In genomic region chr10:120864446-120864845, GRCm38 (mm10) we compare ENCODE assay signal across 9 mouse cellular contexts. TPM values are rescaled to one million over a fixed set of nuclear protein-coding genes. Genes with fewer than 3 reads are reported as not detected.
DNase-seq lines count a peak whose midpoint lies in the region; ATAC-seq and TF ChIP-seq lines count a peak whose summit lies in the region.
"Had no signal": no experiment of that assay in that cellular context is flagged by ENCODE, and none has a peak within 500 bp of the region (broad histone marks: within the 10 kb centered on the region; RNA-seq: fewer than 3 reads in every experiment).

No protein-coding gene starts in this region.

- no peak overlapping the region for H3K4me3 ChIP-seq in liver, embryonic 12.5 days
- no peak overlapping the region for H3K4me3 ChIP-seq in stomach, postnatal 0 days (ENCODE audit: low read depth, low read length)
- H3K4me3 ChIP-seq: embryonic facial prominence, embryonic 15.5 days had no signal

- no peak overlapping the region for H3K27ac ChIP-seq in liver, embryonic 12.5 days
- H3K27ac ChIP-seq in stomach, postnatal 0 days (replicated peaks), result no peak overlapping the region
- H3K27ac ChIP-seq: embryonic facial prominence, embryonic 15.5 days had no signal

- no peak overlapping the region for H3K9ac ChIP-seq in liver, embryonic 12.5 days
- no peak overlapping the region for H3K9ac ChIP-seq in stomach, postnatal 0 days (ENCODE audit: low read length)
- H3K9ac ChIP-seq: embryonic facial prominence, embryonic 15.5 days had no signal

- WGBS in liver, embryonic 12.5 days (ENCODE audit: insufficient replicate concordance), result 26% methylated on average over 9 of the region's 9 CpGs
- WGBS in stomach, postnatal 0 days, result 12% methylated on average over 9 of the region's 9 CpGs

- TF ChIP-seq CTCF in stomach, postnatal 0 days (IDR thresholded peaks at IDR 0.05; ENCODE audit: low read depth), result peak; percentile 95

- no peak for TF ChIP-seq EP300 in stomach, postnatal 0 days (optimal IDR thresholded peaks at IDR 0.05)

- DNase-seq in liver, result peak; percentile 65
- peak; percentile 93 for DNase-seq in NIH3T3 (ENCODE audit: low read depth)
- DNase-seq in embryo, embryonic 10 days (ENCODE audit: low spot score), result peak; percentile 87
- peak; percentile 76 for DNase-seq in heart, postnatal 4 days
- DNase-seq in layer of hippocampus, postnatal 14 days (ENCODE audit: low spot score in 2 of 2), result peak; percentile 57 to 80
- DNase-seq in stomach, postnatal 0 days (ENCODE audit: low spot score), result peak; percentile 72

- no peaks in the 10 kb centered on the region for H3K36me3 ChIP-seq in liver, embryonic 12.5 days
- no peaks in the 10 kb centered on the region for H3K36me3 ChIP-seq in stomach, postnatal 0 days (ENCODE audit: control insufficient read depth, insufficient read depth, low read length)
- H3K36me3 ChIP-seq: embryonic facial prominence, embryonic 15.5 days had no signal

- ATAC-seq in liver, embryonic 12.5 days, result no peak
- peak; percentile 95 for ATAC-seq in megakaryocyte progenitor cell, adult 5-6 weeks (replicated peaks; ENCODE audit: poor library complexity)
- ATAC-seq in stomach, postnatal 0 days (ENCODE audit: low FRiP score, low TSS enrichment), result no peak

- H3K4me1 ChIP-seq in liver, embryonic 12.5 days, result no peaks in the 10 kb centered on the region
- no peaks in the 10 kb centered on the region for H3K4me1 ChIP-seq in stomach, postnatal 0 days (replicated peaks; ENCODE audit: control insufficient read depth, insufficient read depth)

- no peak overlapping the region for H3K4me2 ChIP-seq in liver, embryonic 12.5 days
- H3K4me2 ChIP-seq in stomach, postnatal 0 days (replicated peaks; ENCODE audit: low read depth), result no peak overlapping the region
- H3K4me2 ChIP-seq: embryonic facial prominence, embryonic 15.5 days had no signal

- H3K27me3 ChIP-seq in liver, embryonic 12.5 days (replicated peaks), result no peaks in the 10 kb centered on the region
- no peaks in the 10 kb centered on the region for H3K27me3 ChIP-seq in stomach, postnatal 0 days (ENCODE audit: control insufficient read depth, insufficient read depth, low read length)
- H3K27me3 ChIP-seq: embryonic facial prominence, embryonic 15.5 days had no signal

- H3K9me3 ChIP-seq in liver, embryonic 12.5 days (replicated peaks), result no peaks in the 10 kb centered on the region
- H3K9me3 ChIP-seq in stomach, postnatal 0 days (ENCODE audit: control insufficient read depth, low read length), result no peaks in the 10 kb centered on the region
- H3K9me3 ChIP-seq: embryonic facial prominence, embryonic 15.5 days had no signal

RNA-seq across cellular contexts. Expression of gene Msrb3, which starts 34.5 kb away (rescaled TPM):
- 1.7 and 1.8 TPM in 2 replicates for polyA plus RNA-seq in liver, embryonic 12.5 days (2016; fragmentation: Nextera tagmentation; extraction: Ambion mirVana)
- 100 to 1,000 TPM; 154 to 177 TPM for total RNA-seq in heart, postnatal 4 days (2021)
- total RNA-seq in layer of hippocampus, postnatal 14 days (2021), result 1 to 10 TPM; 4.6 to 5.9 TPM
- 0.51 and 1.0 TPM in 2 replicates for total RNA-seq in megakaryocyte progenitor cell, adult 5-6 weeks (2015)
- total RNA-seq in megakaryocyte progenitor cell, adult 5-6 weeks (2017), result 1.0 and 1.3 TPM in 2 replicates
- polyA plus RNA-seq in stomach, postnatal 0 days (2015; fragmentation: Nextera tagmentation; extraction: Ambion mirVana), result 19.5 and 23.2 TPM in 2 replicates

Comparison
In these comparisons a context has a peak if more than half of its experiments do, and no peak if none do; other contexts are left out.
1. RNA of gene Msrb3, which starts 34.5 kb away (total RNA-seq): 154 to 177 TPM in heart, postnatal 4 days; 4.6 to 5.9 TPM in layer of hippocampus, postnatal 14 days and 0.51 to 1.3 TPM in megakaryocyte progenitor cell, adult 5-6 weeks; every median in the first group is over 10 times any median in the second.
2. Peak in every context shown above with its lines, with median percentiles within 50 percentile points of each other: DNase-seq.